Mouse (Mus musculus): ENCODE results near the gene Calm4.

GRCm38 (mm10) chr13:3877679-3878220, 40.2 kb downstream of the Calm4 start:
- TF ChIP-seq MAFK (IDR thresholded peaks at IDR 0.05; ENCODE audit: insufficient read depth, low read depth, low read length): no peak
- TF ChIP-seq HCFC1 (IDR thresholded peaks at IDR 0.05; ENCODE audit: borderline replicate concordance, insufficient read depth, low read length): no peak
- TF ChIP-seq ZNF384 (IDR thresholded peaks at IDR 0.05; ENCODE audit: low read depth, low read length): no peak
- no peak for TF ChIP-seq CHD2 (IDR thresholded peaks at IDR 0.05; ENCODE audit: low read depth, low read length)
- TF ChIP-seq ZC3H11A (IDR thresholded peaks at IDR 0.05; ENCODE audit: borderline replicate concordance, low read depth, low read length): no peak
